Mouse (Mus musculus): ENCODE results near the gene Mrpl24. TPM values are rescaled to one million over a fixed set of nuclear protein-coding genes. Genes with fewer than 3 reads are reported as not detected.

Mrpl24 gene
- polyA plus RNA-seq, 1 experiment from 2014 or later: 77.8 TPM

GRCm38 (mm10) chr3:87913891-87914290 lies 5.4 kb upstream of the Mrpl24 start:
- Histone ChIP-seq H3K4me2 (replicated peaks) (no peak overlapping the region), H3K4me3 (no peak overlapping the region), H3K4me1 (peaks cover 26% of the 10 kb centered on the region), H3K27ac (replicated peaks) (no peak overlapping the region), H3K36me3 (peaks cover 49% of the 10 kb centered on the region), H3K9me3 (no peaks in the 10 kb centered on the region), H3K9ac (replicated peaks) (no peak overlapping the region), H3K27me3 (no peaks in the 10 kb centered on the region)
- ATAC-seq (ENCODE audit: low FRiP score, low read depth): no peak
- WGBS: 97% methylated on average over 10 of the region's 10 CpGs

GRCm38 (mm10) chr3:87916990-87917389 lies 2.3 kb upstream of the Mrpl24 start:
- ATAC-seq (ENCODE audit: low FRiP score, low read depth): no peak
- no peaks in the 10 kb centered on the region for H3K9me3 ChIP-seq

DNA sequence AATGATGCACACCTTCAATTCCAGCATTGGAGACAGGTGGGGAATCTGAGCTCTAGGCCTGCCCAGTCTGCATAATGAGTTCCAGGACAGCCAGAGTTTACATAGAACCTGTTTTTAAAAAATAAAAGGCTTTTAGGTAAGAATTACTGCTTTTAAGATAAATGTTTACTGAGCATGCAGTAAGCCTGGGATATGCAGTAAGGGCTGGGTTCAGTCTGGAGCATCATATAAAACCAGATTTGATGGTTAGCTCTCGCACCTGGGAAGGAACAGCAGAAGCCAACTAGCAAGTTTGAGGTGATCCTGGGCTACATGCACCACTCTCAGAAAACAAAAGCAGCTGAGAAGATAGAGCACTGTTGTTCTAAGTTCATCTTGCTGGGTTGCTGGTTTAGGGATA lies 755 bp upstream of the Mrpl24 start:
- H3K9me3 ChIP-seq: no peaks in the 10 kb centered on the region
- no peak overlapping the region for H3K27ac ChIP-seq (replicated peaks)
- H3K4me2 ChIP-seq (replicated peaks): no peak overlapping the region; the same call in 1 of the 2 replicates
- no peak overlapping the region for H3K9ac ChIP-seq (replicated peaks)
- peaks cover 12% of the 10 kb centered on the region for H3K4me1 ChIP-seq
- no peak; the same call in 1 of the 2 replicates for ATAC-seq (ENCODE audit: low FRiP score, low read depth)
- H3K4me3 ChIP-seq: no peak overlapping the region
- H3K36me3 ChIP-seq: peaks cover 56% of the 10 kb centered on the region
- H3K27me3 ChIP-seq: no peaks in the 10 kb centered on the region
- 100% methylated on average over 1 of the region's 1 CpGs for WGBS

More at GRCm38 (mm10) chr3:87916990-87917389, 2.3 kb upstream of the Mrpl24 start:
- Histone ChIP-seq H3K27me3 (no peaks in the 10 kb centered on the region), H3K27ac (replicated peaks) (no peak overlapping the region), H3K9ac (replicated peaks) (no peak overlapping the region), H3K36me3 (peaks cover 50% of the 10 kb centered on the region), H3K4me1 (peaks cover 12% of the 10 kb centered on the region), H3K4me2 (replicated peaks) (no peak overlapping the region), H3K4me3 (no peak overlapping the region)
- 93% methylated on average over 1 of the region's 1 CpGs for WGBS

- Histone ChIP-seq H3K4me3 (peak overlapping the region; percentile 77), H3K36me3 (peaks cover 56% of the 10 kb centered on the region), H3K27ac (replicated peaks) (no peak overlapping the region), H3K9me3 (no peaks in the 10 kb centered on the region), H3K27me3 (no peaks in the 10 kb centered on the region), H3K9ac (replicated peaks) (peak overlapping the region; percentile 76), H3K4me2 (replicated peaks) (peak overlapping the region; percentile 93), H3K4me1 (peaks cover 12% of the 10 kb centered on the region)
- no peak for ATAC-seq (ENCODE audit: low FRiP score, low read depth)
- WGBS: 69% methylated on average over 9 of the region's 9 CpGs
These were observed 1.1 kb downstream of the Mrpl24 start for GRCm38 (mm10) chr3:87920270-87920943.

- Histone ChIP-seq H3K4me2 (replicated peaks) (no peak overlapping the region), H3K4me1 (peaks cover 18% of the 10 kb centered on the region), H3K9me3 (no peaks in the 10 kb centered on the region), H3K4me3 (no peak overlapping the region), H3K36me3 (peaks cover 55% of the 10 kb centered on the region), H3K27ac (replicated peaks) (no peak overlapping the region), H3K9ac (replicated peaks) (no peak overlapping the region), H3K27me3 (no peaks in the 10 kb centered on the region)
- ATAC-seq (ENCODE audit: low FRiP score, low read depth): no peak
- 88% methylated on average over 7 of the region's 7 CpGs for WGBS
These were observed 5.7 kb downstream of the Mrpl24 start for GRCm38 (mm10) chr3:87924996-87925395.

GRCm38 (mm10) chr3:87927452-87927851 lies 8.1 kb downstream of the Mrpl24 start:
- no peak overlapping the region for H3K27ac ChIP-seq (replicated peaks)
- WGBS: 91% methylated on average over 5 of the region's 5 CpGs
- no peak overlapping the region for H3K4me3 ChIP-seq
- ATAC-seq (ENCODE audit: low FRiP score, low read depth): no peak
- peaks cover 61% of the 10 kb centered on the region for H3K36me3 ChIP-seq
- H3K27me3 ChIP-seq: no peaks in the 10 kb centered on the region
- no peak overlapping the region for H3K9ac ChIP-seq (replicated peaks)
- H3K9me3 ChIP-seq: no peaks in the 10 kb centered on the region
- H3K4me1 ChIP-seq: peaks cover 24% of the 10 kb centered on the region
- H3K4me2 ChIP-seq (replicated peaks): no peak overlapping the region

DNA sequence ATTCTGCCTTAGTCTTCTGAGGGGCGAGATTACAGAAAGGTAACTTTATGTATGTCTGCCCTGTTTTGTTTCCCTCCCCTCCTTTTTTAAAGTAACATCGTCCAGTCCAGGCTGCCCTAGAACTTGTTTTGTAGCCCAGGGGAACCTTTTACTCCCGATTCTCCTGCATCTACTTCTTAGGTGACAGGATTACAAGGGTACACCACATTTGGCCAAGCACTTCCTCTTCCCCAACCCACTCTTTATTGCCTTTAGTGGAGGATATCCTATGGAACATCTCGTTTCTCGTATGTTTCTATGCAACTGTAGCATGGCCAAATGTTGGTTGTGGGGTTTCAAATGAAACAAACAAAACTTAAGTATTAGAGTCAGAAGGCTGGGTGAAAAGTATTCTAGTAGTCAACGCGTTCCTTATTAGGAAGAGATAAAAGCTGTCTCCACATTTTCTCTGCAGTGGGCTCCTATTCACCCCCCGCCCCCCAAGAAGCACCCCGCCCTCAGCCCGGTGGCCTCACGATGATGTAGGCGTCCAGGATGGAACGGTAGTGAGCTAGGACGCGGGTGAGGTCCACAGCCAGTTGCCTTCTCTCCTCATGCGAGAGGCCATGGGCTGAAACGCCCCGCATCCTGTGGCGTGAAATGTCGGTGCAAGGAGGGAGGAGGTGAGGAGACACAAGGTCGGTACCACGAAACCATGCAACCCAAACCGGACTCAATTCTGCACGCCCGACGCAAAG lies 10.2 kb downstream of the Mrpl24 start:
- 9% methylated on average over 26 of the region's 26 CpGs for WGBS
- peak; percentile 72 for ATAC-seq (ENCODE audit: low FRiP score, low read depth)
- no peaks in the 10 kb centered on the region for H3K27me3 ChIP-seq
- H3K9me3 ChIP-seq: no peaks in the 10 kb centered on the region
- H3K4me1 ChIP-seq: peaks cover 31% of the 10 kb centered on the region
- H3K4me2 ChIP-seq (replicated peaks): peak overlapping the region; percentile 84
- peaks cover 56% of the 10 kb centered on the region for H3K36me3 ChIP-seq
- peak overlapping the region; percentile 87 for H3K27ac ChIP-seq (replicated peaks)
- peak overlapping the region; percentile 91 for H3K9ac ChIP-seq (replicated peaks)
- H3K4me3 ChIP-seq: peak overlapping the region; percentile 99

GRCm38 (mm10) chr3:87930078-87930795 lies 10.9 kb downstream of the Mrpl24 start, which contains the start of the genes Isg20l2 and Rrnad1:
Gene Isg20l2 (plus strand): TSS chr3:87930314.
Gene Rrnad1 (minus strand): TSS chr3:87930717.
- Histone ChIP-seq H3K4me2 (replicated peaks) (peak within 1 kb of the TSS; percentile 84), H3K9me3 (no peaks in the 10 kb centered on the region), H3K27ac (replicated peaks) (peak within 1 kb of the TSS; percentile 87), H3K36me3 (peaks cover 53% of the 10 kb centered on the region), H3K4me3 (peak within 1 kb of the TSS; percentile 99), H3K9ac (replicated peaks) (peak within 1 kb of the TSS; percentile 91), H3K4me1 (peaks cover 36% of the 10 kb centered on the region), H3K27me3 (no peaks in the 10 kb centered on the region)
- under 1% methylated on average over 58 of the region's 78 CpGs for WGBS
- peak; percentile 97 for ATAC-seq (ENCODE audit: low FRiP score, low read depth)

GRCm38 (mm10) chr3:87934026-87934425 lies 14.7 kb downstream of the Mrpl24 start:
- no peaks in the 10 kb centered on the region for H3K9me3 ChIP-seq
- no peak for ATAC-seq (ENCODE audit: low FRiP score, low read depth)
- peaks cover 39% of the 10 kb centered on the region for H3K4me1 ChIP-seq
- WGBS: 92% methylated on average over 5 of the region's 5 CpGs
- H3K27ac ChIP-seq (replicated peaks): no peak overlapping the region
- peaks cover 56% of the 10 kb centered on the region for H3K36me3 ChIP-seq
- no peaks in the 10 kb centered on the region for H3K27me3 ChIP-seq
- no peak overlapping the region for H3K4me2 ChIP-seq (replicated peaks)
- no peak overlapping the region for H3K9ac ChIP-seq (replicated peaks)
- H3K4me3 ChIP-seq: no peak overlapping the region

DNA sequence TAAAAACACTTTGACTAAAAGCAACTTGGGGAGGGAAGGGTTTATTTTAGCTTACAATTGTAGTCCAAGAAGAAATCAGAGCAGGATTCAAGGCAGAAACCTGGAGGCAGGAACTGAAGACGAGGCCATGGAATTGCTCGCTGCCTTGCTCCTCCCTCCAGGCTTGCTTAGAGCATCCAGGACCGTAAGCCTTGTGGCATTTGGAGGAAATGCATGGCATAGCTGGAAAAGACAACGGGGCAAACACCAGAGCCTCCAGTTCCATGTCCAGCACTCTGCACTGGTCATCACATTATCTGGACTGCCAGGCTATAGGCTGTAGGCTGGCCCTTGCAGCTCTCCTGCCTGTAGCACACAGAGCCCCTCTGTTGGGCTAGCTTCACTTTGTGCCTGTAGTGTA lies 15.2 kb downstream of the Mrpl24 start:
- H3K4me3 ChIP-seq: no peak overlapping the region
- H3K4me2 ChIP-seq (replicated peaks): no peak overlapping the region; the same call in 1 of the 2 replicates
- peaks cover 34% of the 10 kb centered on the region for H3K4me1 ChIP-seq
- H3K9me3 ChIP-seq: no peaks in the 10 kb centered on the region
- WGBS: 71% methylated on average over 4 of the region's 4 CpGs
- 0 out of 2 replicates have a peak overlapping the region, but pooled peaks have one; percentile 2 for H3K27ac ChIP-seq (replicated peaks)
- peaks cover 60% of the 10 kb centered on the region for H3K36me3 ChIP-seq
- H3K9ac ChIP-seq (replicated peaks): no peak overlapping the region
- no peaks in the 10 kb centered on the region for H3K27me3 ChIP-seq
- no peak for ATAC-seq (ENCODE audit: low FRiP score, low read depth)

DNA sequence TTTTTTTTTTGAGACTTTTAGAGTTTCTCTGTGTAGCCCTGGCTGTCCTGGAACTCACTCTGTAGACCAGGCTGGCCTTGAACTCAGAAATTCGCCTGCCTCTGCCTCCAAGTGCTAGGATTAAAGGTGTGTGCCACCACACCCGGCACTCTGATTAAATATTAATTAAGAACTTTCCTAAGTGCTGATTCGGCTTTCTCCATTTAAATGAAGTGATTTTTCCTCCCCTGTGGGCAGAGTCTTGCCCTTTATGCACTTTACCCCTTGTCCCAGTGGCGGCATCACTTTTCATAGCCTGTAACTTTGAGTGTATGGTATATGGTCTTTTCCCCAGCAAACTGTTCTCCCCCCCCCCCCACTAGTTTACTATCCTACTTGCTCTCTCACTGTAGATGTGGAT lies 15.9 kb downstream of the Mrpl24 start:
- Histone ChIP-seq H3K4me2 (replicated peaks) (no peak overlapping the region), H3K9me3 (no peaks in the 10 kb centered on the region), H3K9ac (replicated peaks) (no peak overlapping the region), H3K4me1 (peaks cover 33% of the 10 kb centered on the region), H3K27me3 (no peaks in the 10 kb centered on the region), H3K4me3 (no peak overlapping the region), H3K27ac (replicated peaks) (no peak overlapping the region), H3K36me3 (peaks cover 67% of the 10 kb centered on the region)
- WGBS: 83% methylated on average over 4 of the region's 4 CpGs
- ATAC-seq (ENCODE audit: low FRiP score, low read depth): no peak

GRCm38 (mm10) chr3:87935776-87936175 lies 16.5 kb downstream of the Mrpl24 start:
- H3K4me1 ChIP-seq: peaks cover 32% of the 10 kb centered on the region
- WGBS: 93% methylated on average over 2 of the region's 2 CpGs
- H3K9ac ChIP-seq (replicated peaks): no peak overlapping the region
- H3K27ac ChIP-seq (replicated peaks): no peak overlapping the region
- peaks cover 72% of the 10 kb centered on the region for H3K36me3 ChIP-seq
- no peaks in the 10 kb centered on the region for H3K27me3 ChIP-seq
- no peak overlapping the region for H3K4me3 ChIP-seq
- H3K9me3 ChIP-seq: no peaks in the 10 kb centered on the region
- H3K4me2 ChIP-seq (replicated peaks): no peak overlapping the region
- ATAC-seq (ENCODE audit: low FRiP score, low read depth): peak; percentile 62; the same call in 1 of the 2 replicates
